Mouse (Mus musculus) left cerebral cortex, postnatal 14 days (tissue): ENCODE results near the gene Prn. TPM values are rescaled to one million over a fixed set of nuclear protein-coding genes. Genes with fewer than 3 reads are reported as not detected.

ENCODE experiments used
- DNase-seq, 2 experiments: peaks; one replicate each; pipeline ENCODE4 v3.0.0; 2021 to 2022; ENCODE audit warnings: low spot score in 2 of 2, mixed read lengths in 1 of 2
- intact Hi-C: fragments of 180-260 bp; cut with DNase I; formaldehyde crosslinking; loops from one replicate; pipeline ENCODE4 v1.15.1; 2025
- long read RNA-seq, 2 experiments: library from polyadenylated mRNA; stranded (forward); transcript quantifications; one replicate each; pipeline ENCODE4 v2.0.0; 2021
- total RNA-seq, 2 experiments: library from RNA; stranded (reverse); gene quantifications; 2 replicates each; pipeline ENCODE4 v1.2.3; 2021

Prn gene
- 1 to 10 TPM in 1 of 2 experiments, not detected in 1; 1.1 TPM for total RNA-seq
- long read RNA-seq, experiment 1, result 0 reads
- long read RNA-seq, experiment 2, result 0 reads

DNA sequence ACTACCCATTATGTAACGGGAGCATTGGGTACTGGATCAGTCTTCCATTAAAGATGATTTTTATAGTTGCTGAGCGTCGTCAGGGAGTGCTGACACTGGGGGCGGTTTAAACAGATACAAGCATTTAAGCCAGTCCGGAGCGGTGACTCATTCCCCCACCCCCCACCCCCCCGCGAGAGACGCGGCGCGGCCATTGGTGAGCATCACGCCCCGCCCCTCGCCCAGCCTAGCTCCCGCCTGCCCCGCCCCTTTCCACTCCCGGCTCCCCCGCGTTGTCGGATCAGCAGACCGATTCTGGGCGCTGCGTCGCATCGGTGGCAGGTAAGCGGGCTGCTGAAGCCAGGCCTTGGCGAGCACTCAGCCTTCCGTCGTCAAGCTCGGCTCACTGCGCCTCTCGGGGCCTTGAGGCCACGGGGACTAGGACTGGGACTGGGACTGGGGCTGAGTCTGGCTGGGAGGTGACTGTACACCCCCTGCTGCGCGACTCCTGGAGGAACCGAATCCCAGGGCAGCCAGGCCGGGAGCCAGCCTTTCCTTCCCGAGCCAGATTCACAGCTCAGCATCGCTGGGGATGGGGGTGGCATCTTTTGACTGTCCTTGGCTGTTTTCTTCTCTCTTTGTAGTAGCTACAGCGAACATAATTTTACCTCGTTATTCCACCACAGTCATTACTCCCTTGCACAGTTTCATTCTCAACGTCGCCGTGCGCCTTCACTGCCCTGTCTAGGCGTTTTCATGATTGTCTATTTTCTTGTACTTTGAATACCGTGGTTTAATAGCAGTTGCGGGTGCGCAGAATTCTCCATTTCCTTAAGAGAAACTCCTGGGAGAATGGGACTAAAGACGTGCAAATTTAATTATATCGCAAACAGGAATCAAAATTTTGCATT, at the start of gene Prn, which contains the start of gene Prnp:
TSS of gene Prn (plus strand) at position 275 of the 890 bp plus-strand sequence.
TSS of gene Prnp (plus strand) at position 246 of the 890 bp plus-strand sequence.
- peak; percentile 92 to 93 for DNase-seq
- intact Hi-C loops, result loop anchor here (2.0 to 5.0 kb wide), 2 partner anchors 63 to 81 kb away; no protein-coding TSS in a partner anchor

DNA sequence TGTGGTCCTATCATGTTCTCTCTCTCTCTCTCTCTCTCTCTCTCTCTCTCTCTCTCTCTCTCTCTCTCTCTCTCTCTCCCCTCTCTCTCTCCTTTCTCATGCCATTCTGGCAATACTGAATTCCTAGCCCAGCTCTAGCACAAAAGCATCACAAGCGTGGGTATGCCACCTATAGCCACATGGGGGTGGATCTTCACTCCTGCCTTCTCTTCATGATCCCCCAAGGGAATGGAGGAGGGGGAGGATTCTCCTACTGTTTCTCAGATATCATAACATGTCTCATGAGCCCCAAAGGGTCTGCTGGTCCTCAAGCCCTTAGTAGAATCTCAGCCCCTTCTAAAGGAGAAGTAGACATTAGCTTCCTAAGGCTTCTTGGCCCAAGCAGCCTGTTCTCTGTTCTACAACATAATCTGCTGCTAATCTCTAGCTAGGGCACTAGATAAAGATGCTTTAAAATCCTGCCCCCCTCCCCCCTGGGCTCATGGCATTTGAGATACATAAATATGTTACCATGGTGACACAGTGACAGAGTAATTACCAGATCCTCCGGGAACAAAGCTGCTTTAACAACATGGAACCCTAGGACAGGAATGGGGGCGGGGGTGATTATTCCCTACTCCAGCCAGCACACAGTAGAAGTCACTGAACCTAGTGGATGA, 47.0 kb upstream of the Prn start:
- DNase-seq, result peak in 1 of 2 experiments; percentile 70
- intact Hi-C loops, result no loop called here

DNA sequence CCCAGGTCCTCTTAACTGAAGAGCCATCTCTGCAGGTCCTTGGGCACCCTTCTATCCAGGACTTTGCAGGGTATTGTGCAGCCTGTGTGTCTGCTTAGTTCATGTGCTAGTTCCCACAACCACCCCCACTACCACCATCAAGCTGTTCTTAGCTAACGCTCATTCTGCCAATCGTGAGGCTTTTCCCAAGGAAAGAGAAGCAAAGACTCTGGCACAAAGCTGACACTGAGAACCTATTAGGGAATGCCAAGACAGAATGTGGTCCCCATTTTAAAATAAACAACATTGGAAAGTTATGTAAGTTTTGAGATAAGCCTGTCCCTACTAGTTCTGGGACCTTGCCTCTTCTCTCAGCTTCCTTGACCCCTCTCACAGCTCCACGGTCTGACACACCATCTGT, 46.3 kb upstream of the Prn start:
- intact Hi-C loops, result no loop called here
- DNase-seq, result peak in 1 of 2 experiments; percentile 46

DNA sequence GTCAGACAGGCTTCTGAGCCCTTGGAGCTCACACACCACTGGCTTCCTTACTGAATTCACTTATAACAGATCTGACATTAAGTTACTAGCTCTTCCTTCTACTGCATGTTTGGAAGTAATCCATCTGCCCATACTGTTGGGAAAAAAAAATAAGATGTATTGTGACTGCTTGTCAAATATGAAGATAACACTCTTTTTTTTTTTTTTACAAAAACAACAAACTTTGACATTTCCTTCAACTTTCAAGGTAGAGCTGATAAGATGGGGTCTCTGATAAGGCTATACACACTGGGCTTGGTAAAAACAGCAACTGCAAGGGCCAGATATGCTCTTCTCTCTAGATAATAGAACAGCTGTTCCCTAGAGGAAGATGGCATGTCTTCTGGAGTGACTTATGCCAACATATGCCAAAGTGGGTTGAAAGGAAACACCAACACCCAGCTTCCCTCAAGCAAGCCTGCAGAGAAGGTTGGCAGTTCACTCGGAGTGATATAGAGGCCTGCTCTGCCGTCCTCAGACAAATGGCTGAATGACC, 45.4 kb upstream of the Prn start:
- intact Hi-C loops, result no loop called here
- DNase-seq, result no peak

GRCm38 (mm10) chr2:131866676-131867075, 43.1 kb upstream of the Prn start:
- intact Hi-C loops, result no loop called here
- no peak for DNase-seq

DNA sequence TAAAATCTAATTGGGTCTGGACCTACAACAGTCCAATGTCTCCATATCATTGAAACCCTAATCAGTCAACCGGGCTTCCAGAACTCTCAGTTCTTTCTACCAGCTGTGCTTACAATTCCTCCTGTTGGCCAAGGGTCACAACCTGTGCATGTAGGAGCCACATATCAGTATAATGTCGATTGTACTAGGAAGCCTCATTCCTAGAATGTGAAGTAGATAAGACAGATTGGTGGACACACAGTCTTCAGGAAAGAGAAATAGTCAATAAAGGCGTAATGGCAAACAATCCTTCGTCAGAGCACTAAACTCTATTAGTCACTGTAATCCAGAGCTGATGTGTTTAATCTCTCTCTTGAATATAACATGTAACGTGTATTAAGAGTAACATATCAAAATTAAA, 40.8 kb upstream of the Prn start:
- intact Hi-C loops, result no loop called here
- DNase-seq, result no peak

GRCm38 (mm10) chr2:131873376-131873775, 36.4 kb upstream of the Prn start:
- no peak for DNase-seq
- intact Hi-C loops, result no loop called here

- no peak for DNase-seq
- intact Hi-C loops, result no loop called here
Measured at GRCm38 (mm10) chr2:131876551-131877265, 33.0 kb upstream of the Prn start.

GRCm38 (mm10) chr2:131881766-131882165, 28.0 kb upstream of the Prn start:
- no peak for DNase-seq
- intact Hi-C loops, result no loop called here

DNA sequence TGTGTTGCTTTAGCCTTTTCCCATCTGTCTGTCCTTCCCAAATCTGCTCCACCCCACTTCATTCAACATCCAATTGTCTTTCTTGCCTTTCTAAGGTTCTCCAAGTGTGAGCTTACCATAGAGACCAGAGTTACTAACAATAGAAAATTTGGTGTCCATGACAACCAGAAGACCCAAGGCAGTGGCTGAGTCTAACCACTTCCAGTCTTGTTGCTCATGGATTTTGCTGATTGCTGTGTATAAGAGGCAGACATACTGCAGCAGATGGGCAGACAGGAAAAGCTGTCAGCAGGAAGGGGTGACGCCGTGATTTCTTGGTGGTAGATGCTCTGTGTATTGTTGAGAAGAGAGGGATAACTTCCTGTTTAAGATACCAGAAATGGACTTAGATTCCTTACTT, 26.6 kb upstream of the Prn start:
- peak; percentile 56 to 91 for DNase-seq
- intact Hi-C loops, result no loop called here

DNA sequence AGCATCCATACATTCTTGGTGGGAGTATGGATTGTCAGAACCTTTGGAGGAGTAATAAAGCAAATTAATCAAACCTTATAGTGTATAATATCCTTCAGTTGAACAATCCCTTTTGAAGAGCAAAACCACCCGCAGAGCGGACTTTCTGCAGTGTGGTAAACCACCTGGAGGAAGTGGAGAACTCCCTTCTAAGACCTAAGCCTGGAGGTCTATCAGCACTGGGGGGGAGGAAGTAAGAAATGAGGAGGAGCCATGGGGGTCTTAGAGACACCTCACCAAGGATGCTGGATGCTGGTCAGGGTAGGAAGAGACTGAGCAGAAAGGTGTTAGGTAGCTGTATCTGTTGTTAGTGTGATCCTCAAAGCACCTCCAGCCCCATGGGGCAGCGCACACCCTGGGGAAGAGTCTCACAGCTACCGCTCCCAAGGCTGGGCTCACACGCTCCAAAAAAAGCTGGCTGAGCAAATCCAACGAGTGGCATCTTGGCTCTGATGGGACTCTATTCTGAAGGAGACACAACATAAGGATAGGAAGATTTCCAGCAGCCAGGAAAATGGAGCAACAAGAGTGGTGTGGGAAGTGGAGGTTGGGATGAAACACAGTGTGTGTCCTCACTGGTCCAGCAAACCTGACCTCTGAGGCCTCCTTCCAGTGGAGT, 23.1 kb upstream of the Prn start:
- no peak for DNase-seq

GRCm38 (mm10) chr2:131888233-131888632, 21.5 kb upstream of the Prn start:
- intact Hi-C loops, result no loop called here
- DNase-seq, result no peak

More for the DNA sequence above, 23.1 kb upstream of the Prn start:
- intact Hi-C loops, result no loop called here

DNA sequence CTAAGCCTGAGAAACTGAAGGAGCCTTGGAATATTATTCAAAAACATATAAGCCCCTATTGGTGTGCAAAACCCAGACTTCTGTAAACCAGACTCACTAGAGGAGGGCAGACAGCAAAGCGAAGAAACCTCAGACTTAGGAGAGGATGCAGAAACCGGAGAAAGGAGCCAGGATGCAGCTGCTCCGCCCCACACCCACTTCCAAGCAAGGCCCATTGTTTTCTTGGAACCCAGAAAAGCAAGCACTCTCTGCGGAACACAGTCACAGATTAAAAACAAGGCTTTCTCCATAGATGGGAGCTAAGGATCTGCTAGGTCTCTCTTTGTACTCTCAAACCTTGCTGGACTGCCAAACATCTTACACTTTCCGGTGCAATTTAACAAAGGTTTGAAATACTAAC, 17.2 kb upstream of the Prn start:
- DNase-seq, result no peak
- intact Hi-C loops, result no loop called here

DNA sequence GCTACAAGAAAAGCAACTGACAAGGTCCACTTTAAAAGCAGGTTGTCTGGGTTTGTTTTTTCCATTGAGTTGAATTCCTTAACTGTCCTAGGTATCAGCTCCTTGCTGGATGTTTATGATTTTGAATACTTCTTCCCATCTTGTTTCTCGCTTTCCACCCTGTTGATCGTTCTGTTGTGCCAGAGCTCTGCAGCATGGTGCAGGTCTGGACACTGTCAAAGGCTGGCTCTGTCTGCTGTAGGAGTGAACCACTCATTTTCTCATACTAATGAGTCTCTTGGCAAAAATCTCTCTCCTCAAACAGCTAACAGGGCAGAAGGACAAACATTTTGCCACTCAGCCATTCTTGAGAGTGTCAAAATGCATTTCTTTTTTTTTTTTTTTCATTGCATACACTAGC, 14.7 kb upstream of the Prn start:
- intact Hi-C loops, result no loop called here

GRCm38 (mm10) chr2:131896011-131896410, 13.7 kb upstream of the Prn start:
- DNase-seq, result no peak
- intact Hi-C loops, result no loop called here

More for the DNA sequence above, 14.7 kb upstream of the Prn start:
- no peak for DNase-seq

GRCm38 (mm10) chr2:131897336-131898109, 12.2 kb upstream of the Prn start:
- no peak for DNase-seq
- intact Hi-C loops, result no loop called here

DNA sequence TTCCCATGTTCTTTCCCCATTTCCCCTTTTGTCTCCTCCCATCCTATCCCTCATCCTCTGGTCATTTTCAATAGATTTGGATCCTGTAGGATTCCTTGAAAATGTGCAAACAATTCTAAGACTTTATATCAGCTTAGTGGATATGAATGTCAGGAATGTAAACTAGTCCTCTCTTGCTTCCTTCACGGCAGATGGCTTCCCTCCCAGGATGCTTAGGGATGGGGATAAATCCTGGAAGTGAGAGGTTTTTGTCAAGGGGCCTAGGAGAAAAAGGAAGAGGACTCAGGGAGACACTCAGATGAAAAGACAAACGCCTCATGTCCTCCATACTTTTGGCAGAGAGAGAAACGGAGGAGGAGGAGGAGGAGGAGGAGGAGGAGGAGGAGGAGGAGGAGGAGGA, 7.3 kb upstream of the Prn start:
- intact Hi-C loops, result no loop called here

GRCm38 (mm10) chr2:131902867-131903266, 6.9 kb upstream of the Prn start:
- peak in 1 of 2 experiments; percentile 17 for DNase-seq
- intact Hi-C loops, result no loop called here

More for the DNA sequence above, 7.3 kb upstream of the Prn start:
- no peak for DNase-seq
